Mouse (Mus musculus): ENCODE data around the gene Zc3h10.
"Not testable (repeated sequence)": the region's sequence is repeated elsewhere in the genome, so short reads cannot be mapped to it uniquely, and the experiment has no call there.

The Zc3h10 gene

GRCm38 (mm10) chr10:128495270-128495669 is 52.3 kb downstream of the Zc3h10 start:
- DNase-seq = no peak

GRCm38 (mm10) chr10:128494667-128495245 is 52.8 kb downstream of the Zc3h10 start:
- DNase-seq = peak; percentile 34

GRCm38 (mm10) chr10:128493695-128494666 is 53.6 kb downstream of the Zc3h10 start, which contains the start of gene Myl6:
Gene Myl6, minus strand, starts transcription at chr10:128494145.
- DNase-seq = peak; percentile 98

- DNase-seq = no peak
Measured at GRCm38 (mm10) chr10:128493319-128493694, 54.3 kb downstream of the Zc3h10 start.

- peak; percentile 73 for DNase-seq
Measured at GRCm38 (mm10) chr10:128492633-128493311, 54.8 kb downstream of the Zc3h10 start.

DNA sequence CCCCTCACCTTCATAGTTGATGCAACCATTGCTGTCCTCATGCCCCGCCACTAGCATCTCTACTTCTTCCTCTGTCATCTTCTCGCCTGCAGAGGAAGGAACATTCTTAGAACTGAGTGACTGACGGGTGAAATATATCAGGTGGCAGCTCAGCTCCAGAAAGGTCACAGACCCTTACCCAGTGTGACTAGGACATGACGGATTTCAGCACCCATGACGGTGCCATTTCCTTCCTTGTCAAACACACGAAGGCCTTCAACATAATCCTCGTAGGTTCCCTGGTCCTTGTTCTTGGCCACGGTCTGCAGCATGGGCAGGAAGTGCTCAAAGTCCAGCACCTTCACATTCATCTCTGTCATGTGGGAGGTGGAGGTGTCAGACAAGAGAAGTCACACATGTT is 55.5 kb downstream of the Zc3h10 start:
- DNase-seq = not testable (repeated sequence)

Data from kidney, adult 11 months (tissue).